Mouse (Mus musculus): ENCODE measurements around the gene Arhgap27. TPM values are rescaled to one million over a fixed set of nuclear protein-coding genes. Genes with fewer than 3 reads are reported as not detected.

Arhgap27 gene
- total RNA-seq, 2 experiments from 2014 or later = 11.9 to 15.1 TPM

GRCm38 (mm10) chr11:103381956-103382613 is 18.6 kb upstream of the Arhgap27 start:
- DNase-seq (ENCODE audit: low spot score in 2 of 2) = peak; percentile 48 to 51

DNA sequence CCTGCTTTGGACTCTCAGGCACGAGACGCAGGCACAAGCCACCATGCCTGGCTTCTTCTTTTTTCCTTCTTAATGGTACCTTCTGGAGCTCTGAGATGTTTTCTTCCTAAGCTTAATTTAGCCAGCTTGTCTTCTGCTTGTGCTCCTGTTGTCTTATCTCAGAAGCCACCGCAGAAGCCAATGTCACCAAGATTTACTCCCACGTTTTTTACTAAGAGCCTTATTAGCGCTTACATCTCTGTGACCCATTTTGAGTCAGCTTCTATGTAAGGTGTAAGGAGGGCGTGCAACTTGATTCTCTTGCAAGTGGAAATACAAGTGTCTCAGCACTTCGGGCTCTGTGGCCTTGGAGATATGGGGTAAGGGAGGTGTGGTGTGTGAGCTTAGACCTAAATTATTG is 18.0 kb upstream of the Arhgap27 start:
- no peak for DNase-seq (ENCODE audit: low spot score in 2 of 2)

- DNase-seq (ENCODE audit: low spot score in 2 of 2) = no peak
Observed at GRCm38 (mm10) chr11:103380460-103380859, 17.0 kb upstream of the Arhgap27 start.

DNA sequence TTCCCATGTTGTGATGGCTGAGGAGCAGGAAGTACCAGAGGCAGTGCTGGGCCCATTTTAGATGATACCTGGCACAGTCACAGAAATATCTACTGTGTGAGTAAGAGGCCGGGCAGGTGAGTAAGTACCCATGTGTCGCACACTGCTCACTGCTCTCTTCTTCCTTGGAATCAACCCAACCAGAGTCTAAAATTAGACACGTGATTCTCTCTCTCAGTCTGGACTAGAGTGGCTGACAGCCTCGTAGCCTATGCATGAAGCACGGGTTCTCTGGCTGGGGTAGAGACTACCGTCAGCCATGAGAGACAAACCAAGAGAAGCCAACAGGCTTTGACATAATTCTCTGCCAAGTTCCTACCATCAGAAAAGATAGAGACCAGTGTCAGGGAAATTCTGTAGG is 14.8 kb upstream of the Arhgap27 start:
- DNase-seq (ENCODE audit: low spot score in 2 of 2) = no peak

- DNase-seq (ENCODE audit: low spot score in 2 of 2) = no peak
Observed at GRCm38 (mm10) chr11:103375772-103376171, 12.3 kb upstream of the Arhgap27 start.

- no peak for DNase-seq (ENCODE audit: low spot score in 2 of 2)
Observed at GRCm38 (mm10) chr11:103375258-103375657, 11.8 kb upstream of the Arhgap27 start.

- DNase-seq (ENCODE audit: low spot score in 2 of 2) = no peak
Observed at GRCm38 (mm10) chr11:103373922-103374321, 10.4 kb upstream of the Arhgap27 start.

- DNase-seq (ENCODE audit: low spot score in 2 of 2) = no peak
Observed at GRCm38 (mm10) chr11:103372561-103372960, 9.1 kb upstream of the Arhgap27 start.

DNA sequence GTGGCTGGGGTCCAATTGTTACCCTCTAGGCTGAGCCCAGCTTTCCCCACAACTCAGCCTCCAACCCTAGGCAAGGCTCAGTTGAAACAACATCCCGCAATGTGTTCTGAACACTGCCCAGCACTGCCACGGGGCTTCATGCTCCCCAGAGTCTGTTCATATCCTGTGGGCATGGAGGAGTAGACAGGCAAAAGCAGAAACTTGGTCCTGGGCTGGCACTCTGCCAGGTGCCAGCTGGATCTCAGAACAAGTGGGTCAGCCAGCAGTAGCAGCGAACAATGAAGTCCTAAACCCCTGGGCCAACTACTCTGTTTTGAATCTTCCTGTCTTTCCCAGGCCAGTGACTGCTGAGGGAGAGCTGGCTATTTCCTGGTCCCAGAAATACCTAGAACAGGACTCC is 8.6 kb upstream of the Arhgap27 start:
- no peak for DNase-seq (ENCODE audit: low spot score in 2 of 2)

DNA sequence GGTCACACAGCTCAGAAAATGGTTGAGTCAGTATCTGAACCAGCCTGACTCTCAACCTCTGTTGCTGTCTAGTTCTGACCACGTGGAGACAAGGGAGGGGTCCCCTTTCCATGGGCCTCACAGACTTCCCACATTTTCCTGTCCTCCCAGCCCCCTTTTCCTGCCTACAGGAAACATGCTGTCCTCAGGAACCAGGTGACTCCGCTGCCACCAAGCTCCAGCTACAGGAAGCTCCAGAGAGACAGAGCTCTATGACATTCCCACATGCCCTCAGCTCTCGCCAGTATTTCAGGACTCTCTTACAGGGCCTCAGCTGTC is 7.7 kb upstream of the Arhgap27 start:
- no peak for DNase-seq (ENCODE audit: low spot score in 2 of 2)

GRCm38 (mm10) chr11:103370397-103371221 is 7.1 kb upstream of the Arhgap27 start:
- no peak for DNase-seq (ENCODE audit: low spot score in 2 of 2)

GRCm38 (mm10) chr11:103365530-103365929 is 2.0 kb upstream of the Arhgap27 start:
- DNase-seq (ENCODE audit: low spot score in 2 of 2) = no peak

GRCm38 (mm10) chr11:103365022-103365421 is 1.5 kb upstream of the Arhgap27 start:
- no peak for DNase-seq (ENCODE audit: low spot score in 2 of 2)

- no peak for DNase-seq (ENCODE audit: low spot score in 2 of 2)
Observed at GRCm38 (mm10) chr11:103364335-103364734, 843 bp upstream of the Arhgap27 start.

- DNase-seq (ENCODE audit: low spot score in 2 of 2) = no peak
Observed at GRCm38 (mm10) chr11:103362521-103363181, 841 bp downstream of the Arhgap27 start.

GRCm38 (mm10) chr11:103362054-103362432 is 1.4 kb downstream of the Arhgap27 start:
- no peak for DNase-seq (ENCODE audit: low spot score in 2 of 2)

- no peak for DNase-seq (ENCODE audit: low spot score in 2 of 2)
Observed at GRCm38 (mm10) chr11:103361396-103362053, 2.0 kb downstream of the Arhgap27 start.

GRCm38 (mm10) chr11:103360661-103361081 is 2.8 kb downstream of the Arhgap27 start:
- DNase-seq (ENCODE audit: low spot score in 2 of 2) = no peak

- DNase-seq (ENCODE audit: low spot score in 2 of 2) = peak; percentile 78 to 87
Observed at GRCm38 (mm10) chr11:103359841-103360641, 3.5 kb downstream of the Arhgap27 start.

DNA sequence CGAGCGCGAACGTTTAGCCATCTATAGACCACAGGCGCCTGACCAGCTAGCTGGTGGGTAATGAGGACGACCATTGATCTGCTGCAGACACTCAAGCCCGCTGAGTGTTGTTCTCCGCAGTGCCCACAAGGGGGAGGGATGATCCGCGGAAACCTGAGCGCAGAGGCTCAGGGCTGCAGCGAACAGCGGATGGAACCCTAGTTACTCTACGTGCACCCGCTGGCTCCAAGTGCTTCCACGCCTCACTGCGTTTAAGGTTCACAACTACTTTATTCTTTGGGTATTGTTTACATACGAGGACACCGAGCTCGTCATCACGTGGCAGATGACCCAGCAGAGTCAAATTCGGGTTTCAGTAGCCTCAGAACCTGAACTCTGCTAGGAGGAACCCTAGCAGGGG is 4.4 kb downstream of the Arhgap27 start:
- DNase-seq (ENCODE audit: low spot score in 2 of 2) = peak; percentile 70 to 73

DNA sequence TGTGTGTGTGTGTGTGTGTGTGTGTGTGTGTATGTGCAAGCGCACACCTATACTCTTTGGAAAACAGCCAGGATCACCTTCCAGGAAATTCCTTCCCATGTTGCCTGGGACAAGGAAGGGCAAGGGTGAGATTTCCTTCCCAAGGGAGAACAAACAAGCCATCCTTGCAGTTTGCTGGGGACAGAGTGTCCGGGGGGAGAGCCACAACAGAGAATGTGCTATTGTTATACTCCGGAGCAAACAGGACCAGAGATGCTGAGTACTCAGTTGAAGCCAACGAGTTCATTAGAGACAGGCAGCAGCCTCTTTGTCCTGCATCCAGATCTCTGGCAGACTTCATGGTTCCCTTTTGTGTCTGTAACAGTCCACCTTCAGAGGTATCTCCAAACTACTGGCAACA is 5.2 kb downstream of the Arhgap27 start:
- no peak for DNase-seq (ENCODE audit: low spot score in 2 of 2)
